Mouse (Mus musculus) kidney, adult 18-20 months (tissue): ENCODE results near the gene Tardbp.
A peak's percentile ranks its signal among the peaks of the same experiment; 100 is the strongest.

Experiments used
- DNase-seq: peaks from one replicate; pipeline ENCODE4 v3.0.0; 2021

The Tardbp gene

DNA sequence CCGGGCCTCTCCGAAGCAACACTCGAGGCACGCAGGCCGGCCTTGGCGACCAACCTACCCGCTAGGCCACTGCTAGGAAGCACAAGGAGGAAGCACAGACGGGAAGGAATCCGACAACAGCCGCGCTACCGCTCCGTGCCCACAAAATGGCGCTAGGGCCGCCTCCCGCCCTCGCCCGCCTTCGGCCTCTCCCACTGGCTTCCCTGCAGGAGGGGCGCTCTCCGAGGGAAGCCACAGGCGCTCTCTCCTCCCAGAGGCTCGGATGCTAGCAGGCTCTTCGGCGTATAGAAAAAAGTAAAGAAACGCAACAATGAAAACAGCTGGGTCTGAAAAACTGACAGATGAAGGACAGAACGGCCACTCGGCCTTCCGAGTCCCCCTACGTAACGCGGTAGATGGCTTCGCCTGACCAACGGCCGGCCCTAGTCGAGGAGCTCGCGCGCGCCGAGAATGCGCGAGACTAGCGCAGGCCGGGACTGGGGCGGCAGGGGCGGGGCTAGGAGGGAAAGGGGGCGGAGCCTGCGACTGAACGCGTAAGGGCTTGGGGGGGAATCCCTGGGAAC, at the start of gene Tardbp:
Tardbp (minus strand) TSS at position 397 of the 563 bp plus-strand sequence.
- DNase-seq: peak; percentile 97

DNA sequence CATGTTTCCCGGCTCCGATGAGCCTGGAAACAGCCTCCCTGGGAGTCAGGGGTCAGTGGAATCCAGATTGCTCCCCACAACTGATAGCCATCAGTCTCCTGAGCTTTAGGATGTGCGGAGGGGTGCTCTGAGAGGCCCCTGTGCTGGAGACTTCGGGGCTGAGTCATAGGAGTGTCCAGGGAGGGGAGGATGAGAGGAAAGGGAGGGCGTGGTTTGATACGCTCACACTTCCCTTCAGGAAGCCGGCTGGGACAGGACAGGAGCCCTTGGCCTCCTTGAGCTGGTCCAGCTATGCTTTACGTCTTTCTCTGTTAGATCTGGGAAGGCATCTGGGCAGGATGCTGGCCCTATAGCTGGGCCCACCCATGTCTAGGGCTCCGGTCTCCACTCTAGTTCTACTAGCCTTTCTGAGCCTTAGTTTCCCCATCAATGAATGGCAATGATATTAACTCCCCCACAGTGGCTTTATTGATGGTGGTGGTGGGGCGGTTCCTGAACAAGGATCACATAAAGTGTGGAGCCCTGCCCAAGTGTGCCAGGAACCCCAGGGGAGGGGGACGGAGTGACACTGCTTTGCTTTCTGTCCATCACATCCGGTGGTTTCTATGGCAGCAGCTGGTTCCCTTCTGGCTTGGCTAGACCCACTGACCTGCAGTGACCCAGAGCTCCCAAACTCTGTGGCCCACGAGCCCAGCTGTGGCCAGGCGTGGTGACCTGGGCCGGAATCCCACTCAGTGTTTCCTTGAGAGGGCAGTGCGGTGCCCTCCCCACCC, 49.6 kb upstream of the Tardbp start:
- DNase-seq: peak; percentile 49

DNA sequence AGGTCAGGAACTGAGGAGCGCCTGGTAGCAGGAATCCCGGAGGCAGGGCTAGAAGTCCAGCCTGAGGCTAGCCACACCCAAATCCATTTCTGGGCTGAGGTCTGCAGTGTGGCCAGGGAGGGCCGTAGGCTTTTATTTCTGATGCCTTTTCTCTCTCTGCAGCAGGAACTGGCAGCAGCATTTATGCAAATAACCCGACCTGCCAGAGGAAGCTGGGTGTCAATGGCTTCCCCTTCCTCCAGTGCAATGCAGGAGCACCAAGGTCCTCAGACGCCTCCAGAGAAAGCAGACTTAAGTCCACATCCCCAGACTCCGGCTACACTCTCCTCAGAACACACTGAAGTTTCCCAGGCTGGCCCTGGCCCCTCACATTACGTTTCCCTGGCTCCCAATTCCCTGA, 48.2 kb upstream of the Tardbp start:
- peak; percentile 14 for DNase-seq

DNA sequence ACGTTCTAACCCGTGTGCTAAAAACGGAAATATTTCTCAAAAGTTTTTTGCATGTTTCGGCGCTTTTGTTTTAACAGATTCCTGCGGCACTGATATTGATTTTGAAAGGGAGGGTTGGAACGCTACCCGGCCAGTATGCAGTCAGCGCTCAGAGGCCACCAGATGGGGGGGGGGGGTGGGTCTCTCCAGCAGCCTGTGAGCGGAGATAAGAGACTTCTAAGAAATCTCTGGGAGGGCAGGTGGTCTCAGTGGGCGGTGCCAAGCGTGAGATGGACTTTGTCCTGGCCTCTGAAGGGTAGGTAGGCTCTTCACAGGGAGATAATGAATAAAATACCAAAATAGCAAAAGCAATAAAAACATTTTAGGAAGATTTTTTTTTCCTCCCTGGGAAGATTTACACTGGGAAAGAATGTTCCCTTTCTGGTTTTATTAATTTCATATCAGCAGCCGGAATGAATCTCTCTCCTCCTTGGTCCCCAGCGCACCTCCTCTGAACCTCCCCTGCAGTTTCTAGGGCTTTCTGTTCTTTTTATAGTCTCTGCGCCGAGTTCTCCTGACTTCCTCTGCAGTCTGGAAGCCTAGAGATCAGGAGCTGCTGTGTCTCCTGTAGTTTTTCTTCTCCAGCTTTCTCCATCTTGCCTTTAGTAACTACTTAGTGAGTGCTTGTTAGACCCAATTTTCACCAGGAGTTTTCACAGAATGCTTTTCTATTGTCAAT, 44.6 kb upstream of the Tardbp start:
- no peak for DNase-seq

DNA sequence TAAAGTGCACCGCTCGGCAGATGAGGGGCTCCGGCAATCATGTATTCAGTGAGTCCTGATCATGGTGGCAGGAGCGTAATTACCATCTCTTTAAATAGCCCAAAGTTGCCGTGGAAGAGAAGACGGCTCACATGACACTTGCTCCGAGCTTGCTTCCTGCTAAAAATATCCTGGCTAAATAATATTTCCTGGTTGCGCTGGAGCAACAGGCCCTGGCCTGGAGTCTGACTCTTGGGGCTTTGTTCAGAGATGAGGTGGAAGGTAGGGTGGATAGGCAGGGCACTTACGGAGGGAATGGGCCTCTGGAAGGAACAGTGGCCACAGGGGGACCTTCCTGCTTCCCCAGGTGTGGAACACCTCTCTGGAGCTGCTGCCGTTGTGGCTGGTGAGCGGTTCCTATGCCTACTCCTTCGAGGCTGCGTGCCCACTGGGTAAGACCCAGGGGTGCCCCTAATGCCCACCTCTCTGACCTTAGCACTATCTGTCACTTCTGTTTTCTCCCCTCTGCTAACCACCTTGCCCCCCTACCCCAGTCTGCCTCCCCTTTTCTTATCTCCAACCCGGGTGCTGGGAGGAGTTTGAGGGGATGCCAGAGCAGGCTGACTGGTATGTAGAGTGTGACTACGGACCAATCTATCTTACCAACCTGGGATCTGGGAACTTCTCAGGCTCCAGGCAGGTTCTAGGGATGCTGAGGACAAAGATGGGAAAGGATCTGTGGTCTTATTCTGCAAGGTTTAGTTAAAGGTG, 40.4 kb upstream of the Tardbp start:
- no peak for DNase-seq

DNA sequence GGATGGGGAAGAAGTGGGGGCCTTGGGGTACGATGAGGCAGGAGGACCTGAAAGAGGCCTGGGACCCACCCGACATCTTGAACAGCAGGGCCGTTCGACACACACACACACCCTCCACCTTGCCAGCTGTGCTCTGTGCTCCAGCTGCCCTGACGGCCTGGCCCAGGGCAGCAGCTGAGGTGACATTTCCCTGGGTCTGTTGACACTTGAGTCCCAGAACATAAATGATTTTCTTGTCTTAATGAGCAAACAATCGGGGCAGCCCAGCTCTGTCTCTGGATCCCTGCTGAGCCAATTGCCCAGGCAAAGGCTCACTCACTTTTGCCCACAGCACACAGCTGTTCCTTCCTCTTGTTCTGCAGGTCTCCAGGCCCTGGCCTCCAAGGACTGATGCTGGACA, 37.2 kb upstream of the Tardbp start:
- no peak for DNase-seq

DNA sequence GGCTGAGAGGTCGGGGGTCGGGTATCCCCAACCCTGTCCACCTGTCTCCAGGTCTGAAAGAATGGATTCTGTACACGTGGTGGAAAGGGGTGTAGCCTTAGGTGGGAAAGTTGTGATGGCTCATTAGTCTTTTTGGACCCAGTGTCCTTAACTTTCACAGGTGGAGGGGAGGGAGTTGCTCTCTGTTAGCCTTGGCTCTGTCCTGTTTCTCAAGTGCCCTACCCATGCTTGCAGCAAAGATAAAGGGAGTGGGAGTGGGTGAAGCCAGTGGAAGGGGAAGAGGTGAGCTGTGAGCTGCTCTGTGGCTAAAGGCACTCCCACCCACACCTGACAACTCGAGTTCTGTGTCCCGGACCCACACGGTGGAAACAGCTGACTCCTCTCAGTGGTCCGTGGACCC, 36.5 kb upstream of the Tardbp start:
- DNase-seq: no peak

DNA sequence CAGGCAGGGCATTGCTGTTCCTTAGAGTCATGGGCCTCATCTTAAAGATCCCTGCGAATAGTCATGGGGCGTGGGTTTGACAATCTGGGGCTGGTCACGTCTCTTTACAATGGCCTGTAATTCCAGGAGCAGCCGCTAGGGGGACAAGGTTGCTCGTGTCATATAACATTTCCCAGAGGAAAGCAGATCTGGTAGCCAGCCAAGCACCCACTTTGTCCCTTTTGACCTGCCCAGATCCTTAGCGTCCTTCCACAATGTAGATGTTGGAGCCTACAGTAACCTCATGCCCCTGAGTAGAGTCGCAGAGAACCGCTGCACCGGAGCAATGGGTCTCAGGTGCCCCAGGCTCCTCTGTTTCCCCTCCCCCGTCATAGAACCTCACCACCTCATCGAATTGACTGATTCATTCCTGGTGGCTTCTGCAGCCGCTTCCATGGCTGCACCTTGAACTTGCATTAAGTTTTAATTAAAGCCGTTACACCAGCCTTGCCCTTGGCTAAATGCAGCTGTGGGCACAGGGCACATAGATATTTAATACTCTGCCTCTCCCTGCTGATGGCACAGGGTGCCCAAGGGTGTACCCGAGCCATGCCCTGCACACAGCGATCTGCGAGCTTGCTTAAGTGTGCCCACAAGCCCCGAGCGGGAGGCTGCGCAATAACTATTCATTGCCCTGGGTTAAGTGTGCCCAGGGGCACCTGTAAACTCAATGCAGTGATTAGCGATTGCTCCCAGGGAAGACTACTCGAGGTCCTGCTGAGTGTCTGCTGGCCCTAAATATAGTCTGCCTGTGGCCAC, 35.5 kb upstream of the Tardbp start:
- peak; percentile 87 for DNase-seq

DNA sequence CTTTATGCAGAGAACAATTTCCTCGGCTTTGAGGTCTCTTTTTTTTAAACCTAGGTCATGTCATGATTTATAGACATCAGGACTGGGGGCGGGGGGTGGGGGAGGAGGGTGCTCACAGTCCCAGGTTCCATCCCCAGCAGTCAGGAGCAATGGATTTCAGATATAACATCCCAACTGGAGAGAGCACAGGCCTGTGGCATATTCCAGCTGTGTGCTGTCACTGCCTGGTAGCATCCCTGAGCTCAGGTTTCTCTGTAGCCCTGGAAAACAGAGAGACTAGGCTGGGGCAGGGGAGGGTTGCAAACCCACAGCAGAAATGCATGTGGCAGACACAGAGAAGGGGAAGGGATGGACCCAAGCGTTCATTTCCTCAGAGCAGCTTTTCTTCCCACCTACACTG, 33.4 kb upstream of the Tardbp start:
- no peak for DNase-seq

DNA sequence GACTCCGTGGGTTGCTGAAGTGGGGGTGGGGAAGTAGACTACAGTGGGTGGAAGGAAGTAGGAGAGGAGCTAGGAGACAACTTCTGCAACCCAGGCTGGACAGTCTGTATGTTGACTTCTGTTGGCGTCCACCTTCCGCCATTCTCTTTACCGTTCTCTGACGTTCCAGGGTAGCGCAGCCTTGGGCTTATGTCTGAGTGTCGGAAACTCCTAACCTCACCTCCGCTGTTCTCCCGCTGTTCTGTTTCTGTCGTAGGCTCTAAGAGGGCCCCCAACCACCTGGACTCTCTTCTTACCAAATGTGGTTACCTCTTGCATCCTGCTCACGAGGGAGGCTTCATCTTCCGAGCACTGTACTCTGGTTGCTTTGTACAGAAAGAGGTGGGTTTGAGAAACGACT, 31.0 kb upstream of the Tardbp start:
- DNase-seq: no peak

DNA sequence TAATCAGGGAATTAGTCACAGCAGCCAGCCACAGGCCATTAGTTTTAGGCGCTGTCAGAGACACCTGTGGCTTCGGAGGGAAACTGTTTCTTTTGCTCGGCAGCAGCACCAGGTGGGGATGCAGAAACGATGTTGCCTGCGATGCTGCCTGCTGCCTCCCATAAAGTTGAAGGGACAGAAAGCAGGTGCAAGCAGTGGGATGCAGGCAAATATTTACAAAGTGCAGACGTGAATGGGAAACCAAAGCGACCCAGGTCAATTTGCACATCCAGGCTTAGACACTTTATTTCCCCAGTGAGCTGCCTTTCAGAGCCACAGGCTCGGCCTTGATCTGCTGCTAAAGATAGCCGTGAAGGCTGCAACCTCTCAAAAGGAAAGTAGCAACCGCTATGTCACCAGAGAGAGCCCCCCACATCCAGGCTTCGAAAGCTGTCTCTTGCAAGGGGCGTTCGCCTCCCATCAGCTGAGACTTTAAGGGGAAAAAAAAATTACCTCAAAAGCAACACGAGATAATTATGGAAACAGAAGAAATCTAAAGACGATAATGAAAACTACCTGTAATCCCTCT, 30.0 kb upstream of the Tardbp start:
- no peak for DNase-seq

DNA sequence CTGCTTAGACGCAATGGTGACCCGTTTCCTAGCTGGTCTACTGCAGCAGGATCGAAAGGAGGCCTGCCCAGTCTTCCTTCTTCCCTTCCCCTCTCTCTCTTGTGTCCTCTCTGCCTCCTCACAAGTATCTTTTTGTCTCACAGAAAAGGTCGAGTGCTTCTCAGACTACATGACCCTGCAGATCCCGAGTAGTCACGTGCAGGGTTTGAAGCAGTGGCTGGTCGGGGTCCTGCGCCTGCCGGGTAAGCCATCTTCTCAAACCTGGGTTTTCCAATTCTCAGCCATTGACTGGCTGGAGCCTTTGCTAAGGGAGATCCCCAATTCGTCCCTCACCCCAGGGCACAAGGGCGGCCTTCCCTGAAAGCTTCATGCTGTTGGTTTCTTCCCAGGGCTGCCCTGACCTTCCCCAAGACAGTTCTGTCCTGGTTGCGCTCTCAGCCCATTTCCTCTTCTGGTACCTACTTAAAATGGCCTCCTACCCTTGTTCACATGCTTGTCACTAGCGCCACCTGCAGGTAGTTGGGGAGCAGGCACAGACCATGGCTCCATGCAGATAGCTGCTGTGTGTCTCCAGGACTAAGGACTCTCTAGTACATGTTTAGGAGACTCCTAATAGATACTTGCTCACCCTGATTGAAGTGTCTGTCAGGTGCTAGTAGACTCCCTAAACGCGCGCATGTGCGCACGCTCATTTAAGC, 28.0 kb upstream of the Tardbp start:
- peak; percentile 62 for DNase-seq

DNA sequence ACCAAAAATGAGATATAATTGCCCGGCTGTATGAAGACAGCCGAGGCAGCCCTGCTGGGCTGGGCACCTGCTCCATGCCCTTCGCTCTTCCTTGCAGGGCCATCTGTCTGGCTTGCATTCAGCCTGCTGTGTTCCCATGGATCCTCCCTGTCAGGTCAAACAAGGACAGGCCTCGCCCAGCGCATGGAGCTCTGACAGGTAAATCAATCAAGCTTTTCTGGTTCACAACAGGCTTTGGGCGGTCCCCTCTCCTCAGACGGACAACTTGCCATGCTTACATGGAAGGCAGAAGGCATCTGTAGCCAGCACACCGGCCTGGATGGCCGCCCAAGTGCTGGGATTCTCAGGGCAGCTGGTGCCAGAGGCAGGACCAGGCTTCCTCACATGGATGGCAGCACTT, 24.2 kb upstream of the Tardbp start:
- DNase-seq: peak; percentile 51

DNA sequence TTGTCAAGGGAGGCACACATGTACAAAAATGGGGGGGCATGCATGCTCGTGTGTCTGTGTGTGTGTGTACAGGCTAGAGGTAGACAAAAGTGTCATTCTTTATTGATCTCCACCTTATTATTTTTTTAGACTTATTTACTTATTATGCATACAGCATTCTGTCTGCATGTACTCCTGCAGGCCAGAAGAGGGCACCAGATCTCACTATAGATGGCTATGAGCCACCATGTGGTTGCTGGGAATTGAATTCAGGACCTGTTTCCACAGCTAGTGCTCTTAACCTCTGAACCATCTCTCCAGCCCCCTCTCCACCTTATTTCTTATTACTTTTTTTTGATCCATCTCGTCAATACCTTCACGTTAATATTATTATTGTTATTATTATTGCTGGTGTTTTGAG, 22.5 kb upstream of the Tardbp start:
- DNase-seq: no peak

DNA sequence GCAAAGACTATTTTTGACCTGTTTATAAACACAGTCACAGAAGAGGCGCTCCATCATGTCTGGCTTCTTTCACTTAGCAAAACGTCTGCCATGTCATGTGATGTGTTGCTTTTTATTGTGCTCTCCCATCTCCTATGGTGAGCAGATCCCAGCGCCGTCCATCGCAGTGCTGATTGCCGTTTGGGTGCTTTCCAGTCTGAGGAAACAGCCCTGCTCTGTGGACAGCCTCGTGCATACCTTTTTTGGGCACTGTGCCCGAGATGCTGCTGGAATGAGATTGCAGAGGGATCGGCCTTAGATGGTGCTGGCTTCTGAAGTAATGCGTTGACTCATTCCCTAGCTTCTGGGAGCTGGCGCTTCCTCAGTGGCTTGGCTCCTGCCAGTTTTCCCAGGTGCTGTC, 19.8 kb upstream of the Tardbp start:
- no peak for DNase-seq

DNA sequence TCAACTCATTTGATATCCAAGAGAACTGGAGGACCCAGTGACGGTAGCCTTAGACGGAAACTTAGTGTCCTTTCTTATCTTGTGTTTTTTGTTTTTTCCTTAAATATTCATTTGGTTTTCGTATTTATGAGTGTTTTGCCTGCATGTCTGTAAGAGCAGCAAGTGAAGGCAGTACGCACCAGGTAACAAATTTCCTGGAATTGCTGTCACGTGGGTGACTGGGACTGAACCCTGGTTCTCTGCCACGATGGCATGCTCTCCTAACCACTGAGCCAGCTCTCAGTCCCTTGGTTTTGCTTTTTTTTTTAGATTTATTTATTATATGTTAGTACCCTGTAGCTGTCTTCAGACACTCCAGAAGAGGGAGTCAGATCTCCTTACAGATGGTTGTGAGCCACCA, 18.1 kb upstream of the Tardbp start:
- DNase-seq: no peak

DNA sequence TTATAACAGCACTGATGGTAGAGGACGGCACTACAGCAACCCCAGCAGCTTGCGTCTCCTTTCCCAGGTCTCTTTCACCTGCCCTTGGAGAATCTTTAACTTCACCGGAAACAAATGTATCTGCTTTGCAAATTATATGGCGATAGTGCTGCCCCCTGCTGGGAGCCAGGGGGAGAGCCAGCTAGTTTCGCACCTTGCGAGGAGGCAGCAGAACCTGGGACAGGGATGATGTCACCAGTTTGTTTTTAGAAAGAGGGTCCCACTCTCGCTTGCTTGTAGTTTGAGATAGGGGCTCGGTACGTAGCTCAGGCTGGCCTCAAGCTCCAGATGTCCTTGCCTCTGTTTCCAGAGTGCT, 17.3 kb upstream of the Tardbp start:
- DNase-seq: peak; percentile 87

DNA sequence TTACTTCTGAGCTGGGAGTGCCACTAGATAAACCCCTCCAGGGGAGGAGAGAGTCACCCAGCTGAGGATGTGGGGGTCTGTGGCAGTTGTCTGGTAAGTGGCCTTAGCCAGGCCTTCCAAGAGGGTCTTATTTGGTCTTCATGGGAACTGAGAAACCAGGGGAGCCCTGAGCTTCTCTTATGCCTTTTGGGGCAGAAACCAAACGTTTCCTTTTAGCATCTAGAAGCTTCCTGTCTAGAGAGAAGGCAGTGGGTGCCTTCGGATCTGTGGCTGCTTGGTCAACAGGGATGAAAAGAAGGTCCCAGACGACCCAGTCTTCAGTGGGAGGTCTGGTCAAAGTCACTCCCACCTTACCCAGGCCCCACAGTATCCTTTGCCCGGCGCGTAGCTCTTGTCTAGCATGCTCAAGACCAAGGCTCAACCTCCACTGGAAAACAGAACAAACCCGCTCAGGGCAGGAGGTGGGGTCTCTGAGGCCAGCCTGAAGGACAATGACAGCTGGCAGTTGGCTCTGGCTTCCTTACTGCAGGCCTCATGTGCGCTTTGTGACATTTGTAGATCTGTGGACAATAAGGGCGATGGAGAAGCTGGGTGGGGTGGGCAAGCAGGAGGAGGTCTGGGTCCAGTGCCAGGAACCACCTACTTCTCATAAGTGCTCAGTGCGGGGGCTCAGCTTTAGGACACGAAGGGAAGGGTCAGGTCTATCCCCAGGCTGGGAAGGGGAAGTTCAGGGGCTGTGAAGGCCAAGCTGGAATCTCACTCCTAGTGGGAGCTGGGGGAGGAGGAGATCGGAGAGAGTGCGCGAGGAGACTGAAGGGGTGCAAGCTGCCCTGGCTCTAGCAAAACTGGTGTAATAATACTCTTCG, 16.7 kb upstream of the Tardbp start, which contains the start of gene Gm572:
Gm572 (plus strand) TSS at position 27 of the 866 bp plus-strand sequence.
- DNase-seq: no peak

DNA sequence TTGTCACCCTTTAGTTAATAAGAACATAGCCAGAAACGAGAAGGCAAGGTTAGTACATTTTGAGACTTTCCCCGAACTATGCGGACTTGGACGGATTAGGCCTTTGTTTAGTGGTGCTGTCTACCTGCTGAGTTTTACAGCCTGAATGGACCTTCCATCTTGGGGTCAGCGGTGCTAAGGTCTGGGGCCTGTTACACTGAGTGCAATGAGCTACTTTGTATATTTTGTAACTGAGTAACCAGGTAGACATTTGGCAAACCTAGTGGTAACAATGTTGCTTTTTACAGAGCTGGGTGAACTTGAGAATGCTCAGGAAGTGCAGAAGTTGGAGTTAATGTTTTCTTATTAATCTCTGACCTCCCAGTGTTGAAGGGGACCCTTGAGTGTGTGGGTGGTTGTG, 14.3 kb upstream of the Tardbp start:
- peak; percentile 72 for DNase-seq

DNA sequence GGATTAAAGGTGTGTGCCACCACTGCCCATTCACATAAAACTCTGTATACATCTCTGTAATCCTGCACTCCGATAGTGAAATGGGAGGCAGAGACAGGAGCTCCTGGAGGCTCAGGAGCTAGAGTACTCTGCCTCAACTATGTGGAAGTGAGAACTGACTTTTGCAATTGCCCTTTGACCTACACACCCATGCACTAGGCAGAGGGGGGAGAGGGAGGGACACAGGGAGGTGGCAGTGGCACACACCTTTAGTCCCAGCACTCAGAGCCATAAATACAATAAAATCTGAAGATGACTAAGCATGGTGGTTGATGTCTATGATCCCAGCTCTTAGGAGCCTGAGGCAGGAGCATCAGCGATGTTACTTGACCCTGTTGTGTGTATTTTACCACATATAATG, 12.6 kb upstream of the Tardbp start:
- DNase-seq: no peak

DNA sequence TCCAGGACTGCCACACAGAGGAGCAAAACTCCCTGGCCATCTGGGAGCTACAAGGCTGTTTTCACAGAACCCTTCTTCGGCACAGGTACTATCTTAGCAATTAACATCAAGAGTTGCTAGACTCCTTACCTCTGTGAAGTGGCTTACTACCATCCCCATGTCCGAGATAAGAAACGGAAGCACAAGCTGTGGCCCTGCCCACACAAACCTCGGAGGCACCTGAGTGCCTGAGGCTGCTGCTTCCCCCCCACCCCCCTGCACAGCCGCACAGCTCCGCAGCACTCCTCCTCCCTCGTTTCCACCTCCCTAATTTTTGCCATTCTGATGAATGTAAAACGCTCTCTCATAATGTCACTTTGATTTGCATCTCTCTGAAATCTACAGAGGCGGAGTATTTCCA, 11.5 kb upstream of the Tardbp start:
- DNase-seq: no peak
